Mouse (Mus musculus) hindbrain, embryonic 13.5 days (tissue): ENCODE measurements around the gene B3galt4. TPM values are rescaled to one million over a fixed set of nuclear protein-coding genes. Genes with fewer than 3 reads are reported as not detected.

Experiments
- ATAC-seq: fragments of 200-750 bp; cut with Nextera tagmentation; 2 replicates; pipeline ENCODE4 v1.8.0; 2017; ENCODE audit warnings: moderate TSS enrichment; ENCODE audit not compliant: low FRiP score
- H3K27ac ChIP-seq: fragments of 300-500 bp; sonication (generic); 2 replicates; pipeline ENCODE4 v1.5.1; 2015; ENCODE audit warnings: inconsistent platforms, mild to moderate bottlenecking, moderate library complexity
- H3K27me3 ChIP-seq: fragments of 300-500 bp; sonication (generic); 2 replicates; pipeline ENCODE4 v1.6.1; 2015; ENCODE audit warnings: mild to moderate bottlenecking, inconsistent platforms
- H3K36me3 ChIP-seq: fragments of 300-500 bp; sonication (generic); 2 replicates; pipeline ENCODE4 v1.6.1; 2015; ENCODE audit warnings: mild to moderate bottlenecking, inconsistent platforms
- H3K4me1 ChIP-seq: fragments of 300-500 bp; sonication (generic); replicated peaks from 2 replicates; pipeline ENCODE4 v1.6.1; 2015; ENCODE audit warnings: inconsistent platforms
- H3K4me2 ChIP-seq: fragments of 300-500 bp; sonication (generic); 2 replicates; pipeline ENCODE4 v1.6.1; 2015; ENCODE audit warnings: inconsistent platforms, mild to moderate bottlenecking, moderate library complexity
- H3K4me3 ChIP-seq: fragments of 300-500 bp; sonication (generic); 2 replicates; pipeline ENCODE4 v1.5.1; 2015; ENCODE audit warnings: mild to moderate bottlenecking, inconsistent platforms
- H3K9ac ChIP-seq: fragments of 300-500 bp; sonication (generic); 2 replicates; pipeline ENCODE4 v1.6.1; 2015; ENCODE audit warnings: mild to moderate bottlenecking, inconsistent platforms
- H3K9me3 ChIP-seq: fragments of 300-500 bp; sonication (generic); 2 replicates; pipeline ENCODE4 v1.6.1; 2016; ENCODE audit warnings: inconsistent platforms
- WGBS: fragments of 180-500 bp; shearing (Covaris S2); methylation state at CpG from one replicate; pipeline ENCODE4 v1.1.7; 2015; 5-methylcytosine and 5-hydroxymethylcytosine counted together
- polyA plus RNA-seq: library from polyadenylated mRNA; unstranded; fragments of >200 nt; fragmentation: Nextera tagmentation; extraction: Ambion mirVana; gene quantifications from 2 replicates; pipeline ENCODE4 v1.2.1, GENCODE M21; 2015

B3galt4 gene
- polyA plus RNA-seq, 1 experiment from 2014 or later, result 12.2 TPM

DNA sequence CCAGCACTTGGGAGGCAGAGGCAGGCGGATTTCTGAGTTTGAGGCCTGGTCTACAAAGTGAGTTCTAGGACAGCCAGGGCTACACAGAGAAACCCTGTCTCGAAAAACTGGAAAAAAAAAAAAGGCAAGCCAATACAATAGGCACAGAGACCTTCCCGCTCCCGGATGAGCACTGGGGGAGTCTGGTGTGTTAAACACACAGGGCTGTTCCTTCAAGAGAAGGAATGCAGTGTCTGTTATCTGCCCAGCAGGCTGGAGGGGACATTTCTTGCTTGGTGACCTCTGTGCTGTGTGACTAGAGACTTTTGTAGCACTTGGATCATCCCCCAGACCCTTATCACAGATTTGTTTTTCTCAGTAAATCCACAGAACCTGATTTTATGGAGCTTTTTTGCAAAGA lies 49.6 kb downstream of the B3galt4 start:
- 68% methylated on average over 4 of the region's 4 CpGs for WGBS
- Histone ChIP-seq H3K27ac (no peak overlapping the region), H3K9ac (no peak overlapping the region), H3K36me3 (no peaks in the 10 kb centered on the region), H3K27me3 (no peaks in the 10 kb centered on the region), H3K4me2 (no peak overlapping the region), H3K4me3 (no peak overlapping the region), H3K9me3 (no peaks in the 10 kb centered on the region), H3K4me1 (no peaks in the 10 kb centered on the region)
- ATAC-seq, result no peak

DNA sequence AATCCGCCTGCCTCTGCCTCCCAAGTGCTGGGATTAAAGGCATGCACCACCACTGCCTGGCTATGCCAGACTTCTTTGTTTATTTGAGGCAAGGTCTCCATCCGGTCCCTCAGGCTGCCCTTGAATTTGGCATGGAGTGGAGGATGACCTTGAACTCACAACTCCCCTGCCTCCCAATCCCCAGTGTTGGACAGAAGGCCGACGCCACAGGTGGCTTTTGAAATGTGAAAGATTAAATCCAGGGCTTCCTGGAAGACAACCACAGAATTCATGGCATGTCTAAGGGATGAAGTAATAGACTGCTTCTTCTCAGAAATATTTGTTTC lies 50.3 kb downstream of the B3galt4 start:
- H3K4me1 ChIP-seq, result no peaks in the 10 kb centered on the region
- no peaks in the 10 kb centered on the region for H3K27me3 ChIP-seq
- H3K36me3 ChIP-seq, result no peaks in the 10 kb centered on the region
- no peak overlapping the region for H3K4me3 ChIP-seq
- H3K9me3 ChIP-seq, result no peaks in the 10 kb centered on the region
- no peak overlapping the region for H3K27ac ChIP-seq
- ATAC-seq, result no peak
- H3K4me2 ChIP-seq, result no peak overlapping the region
- H3K9ac ChIP-seq, result no peak overlapping the region
- WGBS, result 82% methylated on average over 4 of the region's 4 CpGs

DNA sequence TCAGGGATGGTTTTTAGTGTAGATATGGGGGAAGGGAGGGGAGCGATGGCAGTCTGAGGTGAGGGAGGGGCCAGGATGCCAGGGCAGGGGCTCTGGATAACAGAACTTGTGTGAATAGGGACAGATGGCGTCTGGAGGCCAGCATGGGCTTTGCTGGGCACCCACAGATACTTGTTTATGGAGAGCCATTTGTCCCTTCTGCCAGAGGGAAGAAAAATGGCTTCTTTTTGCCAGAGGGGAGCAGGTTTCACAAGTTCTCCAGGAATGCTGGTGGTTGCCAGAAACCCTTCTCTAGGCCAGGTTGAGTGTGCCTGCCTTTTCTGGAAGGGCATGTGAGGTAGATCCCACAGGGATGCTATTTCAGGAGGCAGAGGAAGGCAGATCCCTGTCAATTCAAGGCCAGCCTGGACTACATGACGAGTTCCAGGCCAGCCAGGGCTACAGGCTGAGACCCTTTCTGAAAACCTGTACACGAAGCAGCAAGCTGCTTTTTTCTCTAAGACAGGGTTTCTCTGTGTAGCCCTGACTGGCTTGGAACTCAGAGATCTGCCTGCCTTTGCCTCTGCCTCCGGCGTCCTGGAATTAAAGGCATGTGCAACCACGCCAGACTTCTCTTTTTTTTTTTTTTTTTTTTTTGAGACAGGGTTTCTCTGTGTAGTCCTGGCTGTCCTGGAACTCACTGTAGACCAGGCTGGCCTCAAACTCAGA lies 50.9 kb downstream of the B3galt4 start:
- H3K4me3 ChIP-seq, result no peak overlapping the region
- no peaks in the 10 kb centered on the region for H3K9me3 ChIP-seq
- H3K4me2 ChIP-seq, result no peak overlapping the region
- ATAC-seq, result no peak
- no peaks in the 10 kb centered on the region for H3K36me3 ChIP-seq
- no peaks in the 10 kb centered on the region for H3K4me1 ChIP-seq
- H3K27me3 ChIP-seq, result no peaks in the 10 kb centered on the region
- WGBS, result 73% methylated on average over 7 of the region's 7 CpGs
- H3K9ac ChIP-seq, result no peak overlapping the region
- H3K27ac ChIP-seq, result no peak overlapping the region

Other genes with a start within 250 kb of the B3galt4 start
- 68.4 and 69.1 TPM in 2 replicates for gene March2, start 232.8 kb downstream of the B3galt4 start, polyA plus RNA-seq
- 494 and 549 TPM in 2 replicates for gene Rab11b, start 191.0 kb downstream of the B3galt4 start, polyA plus RNA-seq
- gene Angptl4, start 169.7 kb downstream of the B3galt4 start, polyA plus RNA-seq, result 23.5 and 24.7 TPM in 2 replicates
- gene Kank3, start 141.0 kb downstream of the B3galt4 start, polyA plus RNA-seq, result 37.4 and 40.5 TPM in 2 replicates
- 683 and 734 TPM in 2 replicates for gene Rps28, start 126.9 kb downstream of the B3galt4 start, polyA plus RNA-seq
- 497 and 540 TPM in 2 replicates for gene Ndufa7, start 126.9 kb downstream of the B3galt4 start, polyA plus RNA-seq
- gene Cd320, start 108.4 kb downstream of the B3galt4 start, polyA plus RNA-seq, result 59.0 and 60.3 TPM in 2 replicates
- gene Gm7029, start 77.7 kb downstream of the B3galt4 start, polyA plus RNA-seq, result not detected in 2 replicates
- 1.8 and 2.1 TPM in 2 replicates for gene Kifc1, start 60.8 kb downstream of the B3galt4 start, polyA plus RNA-seq
- 0.41 and 0.49 TPM in 2 replicates for gene Platr17, start 46.4 kb downstream of the B3galt4 start, polyA plus RNA-seq
- gene Daxx, start 42.1 kb downstream of the B3galt4 start, polyA plus RNA-seq, result 48.1 and 54.6 TPM in 2 replicates
- 26.8 and 29.2 TPM in 2 replicates for gene Tapbp, start 35.6 kb downstream of the B3galt4 start, polyA plus RNA-seq
- 16.8 and 18.7 TPM in 2 replicates for gene Zbtb22, start 35.6 kb downstream of the B3galt4 start, polyA plus RNA-seq
- gene Rgl2, start 21.9 kb downstream of the B3galt4 start, polyA plus RNA-seq, result 56.7 and 56.9 TPM in 2 replicates
- 186 and 199 TPM in 2 replicates for gene Pfdn6, start 11.1 kb downstream of the B3galt4 start, polyA plus RNA-seq
- gene Wdr46, start 10.8 kb downstream of the B3galt4 start, polyA plus RNA-seq, result 24.3 and 25.2 TPM in 2 replicates
- gene Vps52, start 4.3 kb upstream of the B3galt4 start, polyA plus RNA-seq, result 69.6 and 69.9 TPM in 2 replicates
- gene Rps18, start 4.5 kb upstream of the B3galt4 start, polyA plus RNA-seq, result 928 and 950 TPM in 2 replicates
- 12.2 and 13.0 TPM in 2 replicates for gene H2-K1, start 48.9 kb upstream of the B3galt4 start, polyA plus RNA-seq
- 19.2 and 21.5 TPM in 2 replicates for gene Ring1, start 73.2 kb upstream of the B3galt4 start, polyA plus RNA-seq
- gene H2-Ke6, start 76.6 kb upstream of the B3galt4 start, polyA plus RNA-seq, result 62.9 and 65.0 TPM in 2 replicates
- 164 and 172 TPM in 2 replicates for gene Slc39a7, start 80.2 kb upstream of the B3galt4 start, polyA plus RNA-seq
- 56.8 and 59.2 TPM in 2 replicates for gene Rxrb, start 80.3 kb upstream of the B3galt4 start, polyA plus RNA-seq
- 3.2 and 3.8 TPM in 2 replicates for gene Col11a2, start 87.9 kb upstream of the B3galt4 start, polyA plus RNA-seq
- gene H2-Oa, start 140.9 kb upstream of the B3galt4 start, polyA plus RNA-seq, result 0.18 TPM in 1 of 2 replicates, not detected in the other
- gene H2-DMa, start 168.1 kb upstream of the B3galt4 start, polyA plus RNA-seq, result 14.4 and 16.9 TPM in 2 replicates
- 127 and 129 TPM in 2 replicates for gene Brd2, start 171.1 kb upstream of the B3galt4 start, polyA plus RNA-seq
- 0.27 TPM in 2 replicates for gene H2-DMb2, start 191.8 kb upstream of the B3galt4 start, polyA plus RNA-seq
- 0.60 and 0.84 TPM in 2 replicates for gene H2-DMb1, start 201.6 kb upstream of the B3galt4 start, polyA plus RNA-seq
- 1.1 and 1.3 TPM in 2 replicates for gene Tap1, start 236.1 kb upstream of the B3galt4 start, polyA plus RNA-seq
- 0.89 and 1.5 TPM in 2 replicates for gene Psmb9, start 236.3 kb upstream of the B3galt4 start, polyA plus RNA-seq
- 2.7 and 3.7 TPM in 2 replicates for gene Psmb8, start 246.2 kb upstream of the B3galt4 start, polyA plus RNA-seq